Mouse (Mus musculus) lung, postnatal 10 days (tissue): ENCODE measurements at regions not wholly inside any gene's neighbourhood (a gene's known extent, or its start where the extent isn't known, plus 50 kb on each side); places are given as distances from the start of the nearest gene placed in this dataset.

Source experiments
- DNase-seq: peaks from one replicate; pipeline ENCODE4 v3.0.0; 2021

- no peak for DNase-seq
Observed at GRCm38 (mm10) chr15:97125836-97126822, 70.4 kb upstream of the Slc38a4 start.

- no peak for DNase-seq
Observed at GRCm38 (mm10) chr15:97122263-97122662, 66.5 kb upstream of the Slc38a4 start.

GRCm38 (mm10) chr15:97112452-97113200 lies 56.9 kb upstream of the Slc38a4 start:
- DNase-seq: no peak

DNA sequence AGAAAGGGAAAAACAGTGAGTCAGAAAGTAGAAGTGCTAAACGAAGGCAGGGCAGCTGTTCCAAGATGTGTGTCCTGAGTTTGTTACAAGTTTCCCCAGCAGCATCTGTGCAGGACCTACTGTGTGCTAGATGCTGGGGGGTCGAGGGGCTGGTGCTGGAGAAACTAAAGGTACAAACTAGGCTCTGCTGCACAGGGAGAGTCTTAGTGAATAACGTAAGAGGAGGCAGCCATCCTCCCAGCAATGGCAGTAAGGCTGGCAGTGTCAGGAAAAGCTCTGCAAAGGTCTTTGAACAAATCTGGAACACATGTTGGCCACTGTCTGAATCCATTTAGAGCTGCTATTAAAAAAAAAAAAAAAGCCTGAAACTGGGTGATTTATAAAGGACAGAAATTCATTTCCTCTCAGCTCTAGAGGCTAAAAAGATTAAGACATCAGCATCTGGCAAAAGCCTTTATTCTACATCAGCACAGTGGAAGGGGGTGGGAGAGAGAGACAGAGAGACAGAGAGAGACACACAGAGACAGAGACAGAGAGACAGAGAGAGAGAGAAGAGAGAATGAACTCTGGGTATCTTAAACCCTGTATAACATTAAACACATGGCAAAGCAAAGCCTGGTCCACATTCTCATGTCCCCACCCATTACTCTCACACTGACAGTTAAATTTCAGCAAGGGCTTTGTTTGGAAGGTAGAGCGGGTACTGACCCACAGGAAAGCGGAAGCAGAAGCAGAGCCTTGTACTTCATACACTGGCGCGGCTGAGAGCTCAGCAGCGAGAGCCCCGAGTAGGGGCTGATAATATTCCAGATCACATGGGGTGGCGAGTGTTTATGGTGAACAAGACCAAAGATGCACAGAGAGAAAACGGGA lies 55.8 kb upstream of the Slc38a4 start:
- DNase-seq: no peak

DNA sequence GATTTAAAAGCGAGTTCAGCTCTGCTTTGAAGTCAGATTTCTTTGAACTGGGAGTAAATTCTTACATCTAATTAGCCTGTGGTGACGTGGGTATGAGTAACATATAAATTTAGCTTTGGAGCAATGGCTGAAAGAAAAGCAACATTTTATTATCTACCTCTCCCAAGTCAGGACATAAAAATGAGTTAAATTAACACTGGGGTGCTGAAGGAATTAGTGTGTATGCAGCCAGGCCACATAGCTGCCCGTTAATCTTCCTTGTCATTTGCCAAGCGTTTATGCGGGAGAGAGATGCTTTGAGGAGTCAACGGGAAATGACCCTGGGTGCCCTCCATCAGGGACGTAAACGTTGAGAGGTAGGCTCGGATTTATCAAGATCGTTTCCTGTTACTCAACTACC lies 52.0 kb upstream of the Slc38a4 start:
- no peak for DNase-seq

- DNase-seq: no peak
Observed at GRCm38 (mm10) chr15:97106556-97106955, 50.8 kb upstream of the Slc38a4 start.
